Mouse (Mus musculus) megakaryocyte progenitor cell, adult 5-6 weeks (primary cell): ENCODE data around the gene Mtg2. TPM values are rescaled to one million over a fixed set of nuclear protein-coding genes. Genes with fewer than 3 reads are reported as not detected.

Experiments
- ATAC-seq: replicated peaks from 2 replicates; pipeline ENCODE4 v1.8.0; 2016; ENCODE audit warnings: mild to moderate bottlenecking, moderate TSS enrichment, inconsistent platforms; ENCODE audit not compliant: poor library complexity
- total RNA-seq, 2 experiments: library from RNA; stranded (forward) in 1 of 2; stranded (reverse) in 1 of 2; fragments of 157-497, 149-512 nt in 1 of 2; fragments of 200-1000 nt in 1 of 2; gene quantifications; 2 replicates each; pipeline versions ENCODE4 v1.2.3 to v1.2.4; 2015 to 2017

The Mtg2 gene
- total RNA-seq, 2 experiments from 2014 or later = 6.4 to 14.0 TPM

DNA sequence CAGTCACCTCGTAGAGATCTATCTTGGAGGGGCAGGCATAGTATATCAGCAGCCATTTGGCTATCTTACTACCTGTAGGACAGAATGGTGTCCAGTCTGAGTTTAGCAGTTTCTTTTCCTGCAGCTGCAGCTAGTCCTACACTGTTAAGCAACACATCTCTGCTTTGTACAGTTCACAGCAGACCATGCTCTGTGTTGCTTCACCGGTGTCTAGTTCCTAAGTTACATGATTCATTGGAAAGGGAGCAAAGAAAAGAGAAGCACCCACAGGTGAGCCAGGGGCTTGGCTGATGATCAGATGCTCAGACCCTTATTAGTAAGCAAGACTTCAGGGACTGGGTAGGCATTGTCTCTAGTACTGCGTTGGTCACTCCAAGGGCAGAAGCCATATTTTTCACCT is 63.5 kb downstream of the Mtg2 start:
- peak; percentile 70 for ATAC-seq

DNA sequence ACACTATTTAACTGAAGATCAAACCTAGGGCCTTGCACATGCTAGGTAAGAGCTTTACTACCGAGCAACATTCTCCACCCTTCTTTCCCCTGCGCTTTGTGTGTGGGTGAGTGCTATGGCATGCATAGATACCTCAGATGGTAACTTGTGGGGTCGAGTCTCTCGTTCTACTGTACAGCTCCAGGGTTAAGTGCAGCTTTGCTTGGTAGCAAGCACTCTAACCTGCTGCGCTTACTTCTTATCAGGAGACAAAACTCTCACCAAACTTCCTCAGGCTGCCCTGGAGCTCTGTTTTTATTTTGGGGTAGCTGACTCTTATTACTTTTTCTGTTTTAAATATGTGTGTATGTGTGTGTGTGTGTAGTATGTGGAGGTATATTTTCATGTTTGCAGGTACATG is 65.0 kb downstream of the Mtg2 start:
- peak; percentile 39; the same call in 1 of the 2 replicates for ATAC-seq

Other genes starting within 250 kb of the Mtg2 start
- 21.7 and 24.4 TPM in 2 replicates for gene Taf4, start 93.9 kb upstream of the Mtg2 start, total RNA-seq (2015)
- gene Taf4, start 93.9 kb upstream of the Mtg2 start, total RNA-seq (2017) = 15.1 and 18.0 TPM in 2 replicates
- gene Lsm14b, start 45.6 kb upstream of the Mtg2 start, total RNA-seq (2015) = 8.3 and 9.7 TPM in 2 replicates
- 23.5 and 23.9 TPM in 2 replicates for gene Lsm14b, start 45.6 kb upstream of the Mtg2 start, total RNA-seq (2017)
- gene Psma7, start 28.2 kb upstream of the Mtg2 start, total RNA-seq (2015) = 355 and 392 TPM in 2 replicates
- gene Psma7, start 28.2 kb upstream of the Mtg2 start, total RNA-seq (2017) = 426 and 445 TPM in 2 replicates
- 1.1 and 2.1 TPM in 2 replicates for gene Ss18l1, start 28.1 kb upstream of the Mtg2 start, total RNA-seq (2015)
- gene Ss18l1, start 28.1 kb upstream of the Mtg2 start, total RNA-seq (2017) = 2.5 and 2.6 TPM in 2 replicates
- gene Hrh3, start 33.9 kb downstream of the Mtg2 start, total RNA-seq (2015) = not detected in 2 replicates
- not detected in 2 replicates for gene Hrh3, start 33.9 kb downstream of the Mtg2 start, total RNA-seq (2017)
- 20.0 and 22.2 TPM in 2 replicates for gene Osbpl2, start 48.7 kb downstream of the Mtg2 start, total RNA-seq (2015)
- gene Osbpl2, start 48.7 kb downstream of the Mtg2 start, total RNA-seq (2017) = 35.8 and 40.8 TPM in 2 replicates
- 67.6 and 85.2 TPM in 2 replicates for gene Adrm1, start 100.9 kb downstream of the Mtg2 start, total RNA-seq (2015)
- gene Adrm1, start 100.9 kb downstream of the Mtg2 start, total RNA-seq (2017) = 52.9 and 84.5 TPM in 2 replicates
- gene Lama5, start 155.3 kb downstream of the Mtg2 start, total RNA-seq (2015) = 0.07 and 2.1 TPM in 2 replicates
- gene Lama5, start 155.3 kb downstream of the Mtg2 start, total RNA-seq (2017) = 0.03 and 0.08 TPM in 2 replicates
- 1,700 and 1,787 TPM in 2 replicates for gene Rps21, start 186.8 kb downstream of the Mtg2 start, total RNA-seq (2015)
- 2,626 and 3,717 TPM in 2 replicates for gene Rps21, start 186.8 kb downstream of the Mtg2 start, total RNA-seq (2017)
- gene Cables2, start 202.9 kb downstream of the Mtg2 start, total RNA-seq (2015) = 12.6 and 15.1 TPM in 2 replicates
- 9.9 and 12.7 TPM in 2 replicates for gene Cables2, start 202.9 kb downstream of the Mtg2 start, total RNA-seq (2017)
- gene Rbbp8nl, start 219.3 kb downstream of the Mtg2 start, total RNA-seq (2015) = not detected in 2 replicates
- gene Rbbp8nl, start 219.3 kb downstream of the Mtg2 start, total RNA-seq (2017) = not detected in 2 replicates